Mouse (Mus musculus): ENCODE measurements at regions not wholly inside any gene's neighbourhood (a gene's known extent, or its start where the extent isn't known, plus 50 kb on each side); places are given as distances from the start of the nearest gene placed in this dataset.
"Not testable (repeated sequence)": the region's sequence is repeated elsewhere in the genome, so short reads cannot be mapped to it uniquely, and the experiment has no call there.

DNA sequence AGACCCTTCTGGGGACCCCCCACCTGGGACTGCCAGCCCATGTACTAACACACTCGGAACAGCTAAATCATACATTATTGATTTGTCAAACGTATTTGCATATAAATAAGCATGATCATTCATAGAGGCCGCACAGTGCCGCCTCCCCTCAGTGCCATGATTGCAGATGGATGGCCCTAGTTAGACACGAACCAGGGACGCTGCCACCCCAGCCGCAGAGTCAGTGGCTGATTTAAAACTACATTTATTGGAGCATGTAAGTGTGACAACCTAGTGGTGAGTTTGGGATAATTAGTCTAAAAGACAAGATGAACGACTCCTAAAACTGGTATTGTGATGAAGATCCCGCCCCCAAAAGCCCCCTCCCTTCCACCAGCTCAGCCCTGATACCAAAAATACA is 138.3 kb upstream of the Top1 start:
- no peak for DNase-seq (ENCODE audit: low spot score in 2 of 2)

DNA sequence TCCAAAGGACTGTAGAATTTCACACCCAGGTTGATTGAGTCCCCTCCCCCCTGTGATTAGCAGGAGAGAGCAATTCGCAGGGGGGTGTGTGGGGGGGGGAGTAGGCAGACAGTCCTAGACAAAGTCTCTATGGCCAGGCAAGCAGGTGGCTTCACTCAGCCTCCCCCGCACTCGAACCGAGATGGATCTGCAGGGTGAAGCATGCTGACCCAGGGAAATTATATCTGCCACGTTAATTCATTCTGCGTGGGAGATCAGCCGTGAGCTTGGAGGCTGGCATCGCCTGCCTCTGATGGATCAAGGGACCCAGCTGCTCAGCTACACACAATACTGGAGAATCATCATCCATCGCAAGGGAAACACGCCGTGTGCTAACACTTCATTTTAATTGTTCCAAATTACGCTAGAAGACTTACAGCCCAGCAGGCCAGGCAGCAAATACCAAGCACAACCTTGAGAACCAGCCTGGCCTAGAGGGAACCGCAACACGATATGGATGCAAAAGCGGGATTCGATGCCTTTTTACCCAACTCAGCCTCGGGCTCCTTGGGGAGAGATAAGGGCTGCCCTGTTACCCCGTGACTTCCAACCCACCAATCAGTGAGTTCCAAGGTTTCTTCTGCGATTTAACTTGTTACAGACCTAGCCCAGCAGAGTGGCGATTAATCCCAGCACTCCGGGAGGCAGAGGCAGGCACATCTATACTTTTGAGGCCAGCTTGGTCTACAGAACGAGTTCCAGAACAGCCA is 137.7 kb upstream of the Top1 start:
- no peak for DNase-seq (ENCODE audit: low spot score in 2 of 2)

DNA sequence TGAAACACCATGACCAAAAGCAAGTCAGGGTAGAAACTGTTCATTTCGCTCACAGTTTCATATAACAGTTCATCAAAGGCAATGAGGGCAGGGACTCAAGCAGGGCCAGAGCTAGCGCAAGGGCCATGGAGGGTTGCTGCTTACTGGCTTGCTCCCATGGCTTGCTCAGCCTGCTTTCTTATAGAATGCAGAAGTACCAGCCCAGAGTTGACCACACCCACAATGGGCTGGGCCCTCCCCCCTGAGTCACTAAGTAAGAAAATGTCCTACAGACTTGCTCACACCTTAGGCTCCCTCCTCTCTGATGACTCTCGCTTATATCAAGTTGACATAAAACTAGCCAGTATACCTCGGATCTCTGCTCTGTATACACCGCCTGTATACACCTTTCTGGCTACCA is 135.5 kb upstream of the Top1 start:
- DNase-seq (ENCODE audit: low spot score in 2 of 2) = no peak

DNA sequence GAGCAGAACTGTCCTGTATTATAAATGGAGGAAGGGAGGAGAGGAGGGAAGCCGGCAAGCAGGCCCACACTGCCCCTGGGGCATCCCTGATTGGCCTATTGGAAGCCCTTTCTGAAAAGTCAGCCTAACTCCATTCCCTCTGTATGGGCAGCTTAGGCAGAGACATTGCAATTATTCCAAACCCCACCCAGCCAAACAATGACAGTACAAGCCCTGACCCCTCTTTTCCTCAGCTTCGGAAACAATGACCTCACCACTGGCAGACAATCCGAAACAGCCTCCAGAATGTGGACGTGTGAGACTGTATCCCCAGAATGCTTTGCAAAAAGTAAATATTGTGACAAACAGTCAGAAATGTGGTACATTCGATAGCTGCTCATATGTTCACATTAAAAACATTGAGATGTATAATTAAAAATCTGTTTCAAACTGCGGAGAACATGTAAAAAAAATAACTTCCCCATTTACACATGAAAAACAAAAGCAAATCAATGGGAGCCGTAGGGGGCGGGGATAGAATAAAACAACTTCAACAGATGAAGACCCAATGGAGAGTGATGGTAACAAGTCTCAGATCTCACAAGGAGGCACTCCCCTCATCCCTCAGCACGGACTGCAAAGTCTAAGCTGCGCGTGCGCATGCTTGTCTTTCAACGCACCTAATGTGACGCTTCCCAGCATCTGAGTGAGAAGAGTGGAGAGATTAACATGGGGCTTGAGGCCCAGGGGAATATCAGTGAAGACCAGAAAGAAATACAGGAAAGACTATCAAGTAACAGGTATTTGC is 134.9 kb upstream of the Top1 start:
- no peak for DNase-seq (ENCODE audit: low spot score in 2 of 2)

DNA sequence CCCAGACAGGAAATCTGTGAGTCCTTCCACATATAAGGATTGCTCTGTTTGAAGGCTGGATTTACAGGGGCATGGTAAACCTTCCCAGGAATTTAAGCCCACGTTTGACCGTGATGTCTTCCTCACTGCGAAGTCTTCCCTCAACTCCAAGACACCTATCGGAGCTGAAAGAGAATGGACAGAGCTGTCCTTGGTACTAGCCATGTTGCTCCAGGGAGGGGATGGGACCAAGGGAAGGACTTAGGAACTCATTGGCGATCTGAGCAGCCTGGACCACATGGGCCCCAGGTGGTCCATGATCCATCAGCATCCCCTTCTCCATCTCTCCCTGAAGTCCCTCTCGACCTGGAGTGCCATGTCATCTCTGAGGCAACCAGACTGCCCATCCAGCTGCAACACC is 130.1 kb upstream of the Top1 start:
- DNase-seq (ENCODE audit: low spot score in 2 of 2) = no peak

DNA sequence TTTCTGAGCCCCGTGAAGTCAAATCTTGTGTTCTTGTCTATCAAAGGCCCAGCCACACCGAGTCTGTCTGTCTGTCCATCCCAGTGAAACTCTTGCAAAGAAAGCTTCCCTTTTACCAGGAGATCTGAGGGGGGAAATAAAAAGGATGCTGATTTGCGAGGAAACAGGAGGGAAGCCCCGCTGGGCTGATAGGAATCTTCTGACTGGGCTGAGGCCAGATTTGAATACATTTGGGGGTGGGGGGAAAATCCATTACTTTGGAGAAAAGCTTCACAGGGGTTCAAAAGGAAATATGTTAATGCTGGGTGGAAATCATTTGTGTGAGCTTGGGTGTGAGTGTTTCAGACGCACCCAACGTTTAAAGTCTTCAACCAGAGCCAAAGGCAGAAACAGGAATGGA is 129.2 kb upstream of the Top1 start:
- no peak for DNase-seq (ENCODE audit: low spot score in 2 of 2)

DNA sequence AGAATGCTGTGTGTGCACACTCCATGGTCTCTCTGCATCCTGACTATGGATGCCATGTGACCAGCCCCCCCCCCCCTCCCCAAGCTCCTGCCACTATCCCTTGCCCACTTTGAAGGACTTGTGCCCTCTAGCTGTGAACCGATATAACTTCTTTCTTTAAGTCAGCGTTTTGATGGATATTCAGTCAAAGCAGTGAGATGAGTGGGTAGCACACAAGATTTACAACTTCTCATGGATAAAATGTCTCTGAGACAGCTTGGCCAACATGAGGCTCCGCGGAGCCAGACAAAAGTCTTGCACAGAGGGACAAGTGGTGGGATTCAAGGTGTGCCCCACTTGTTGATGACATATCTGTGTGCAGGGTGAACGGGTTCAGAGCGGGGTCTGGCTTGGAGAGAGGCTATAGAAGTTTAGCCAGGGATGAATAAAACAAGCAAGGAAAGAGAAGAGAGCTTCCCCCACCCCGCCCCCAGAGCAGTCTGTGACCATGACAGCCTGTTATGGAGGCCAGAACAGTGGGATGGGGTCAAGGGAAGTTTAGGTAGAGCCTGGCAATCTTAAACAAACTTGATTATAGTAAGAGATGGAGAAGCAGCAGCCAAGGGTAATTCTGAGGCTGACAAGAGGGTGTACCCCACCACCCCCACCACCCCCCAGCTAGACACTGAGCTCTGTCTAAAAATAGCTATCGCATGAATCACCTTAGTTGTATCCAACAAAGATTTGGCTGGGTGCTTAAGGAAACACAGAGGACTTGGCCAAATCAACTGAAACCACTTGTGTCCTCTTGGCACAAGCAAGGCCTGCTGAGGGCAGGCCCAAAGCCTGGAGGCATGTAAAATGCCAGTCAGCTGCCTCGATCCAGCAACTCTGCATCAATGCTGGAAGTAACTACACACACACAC is 120.1 kb upstream of the Top1 start:
- no peak for DNase-seq (ENCODE audit: low spot score in 2 of 2)

DNA sequence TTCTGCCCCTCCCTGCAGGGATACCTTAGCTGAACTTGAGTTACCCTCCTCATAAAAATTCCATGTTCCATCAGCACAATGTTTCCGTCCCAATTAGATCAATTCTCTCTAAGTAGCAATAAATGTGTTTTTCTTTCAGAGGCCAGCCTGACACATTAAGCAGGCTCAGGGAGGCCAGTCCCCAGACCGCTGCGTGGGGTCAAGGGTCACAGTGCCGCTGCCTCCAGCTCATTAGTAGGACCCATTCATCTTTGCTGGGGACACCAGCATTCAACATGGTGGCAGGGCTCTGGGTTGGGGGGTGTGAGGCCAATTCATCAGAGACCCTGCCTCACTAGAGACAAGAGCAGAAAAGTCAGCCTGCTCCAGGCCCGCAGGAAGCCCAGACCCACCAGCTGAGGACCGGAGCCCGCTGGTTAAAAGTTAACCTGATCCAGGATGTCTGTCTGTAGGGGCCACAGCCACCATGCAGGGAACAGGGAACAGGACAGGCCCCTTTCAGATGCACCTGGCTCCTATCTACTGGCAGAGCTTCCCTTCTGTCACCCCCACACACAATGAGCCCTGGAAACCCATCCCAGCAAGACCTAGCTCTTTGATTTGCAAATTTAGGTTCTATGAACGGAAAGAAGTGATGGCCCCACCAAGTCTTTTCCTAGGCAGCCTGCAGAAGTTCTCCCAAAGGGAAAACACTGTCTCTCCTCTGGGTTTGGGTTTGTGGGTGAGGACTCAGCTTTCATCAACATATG is 119.1 kb upstream of the Top1 start:
- DNase-seq (ENCODE audit: low spot score in 2 of 2) = no peak

DNA sequence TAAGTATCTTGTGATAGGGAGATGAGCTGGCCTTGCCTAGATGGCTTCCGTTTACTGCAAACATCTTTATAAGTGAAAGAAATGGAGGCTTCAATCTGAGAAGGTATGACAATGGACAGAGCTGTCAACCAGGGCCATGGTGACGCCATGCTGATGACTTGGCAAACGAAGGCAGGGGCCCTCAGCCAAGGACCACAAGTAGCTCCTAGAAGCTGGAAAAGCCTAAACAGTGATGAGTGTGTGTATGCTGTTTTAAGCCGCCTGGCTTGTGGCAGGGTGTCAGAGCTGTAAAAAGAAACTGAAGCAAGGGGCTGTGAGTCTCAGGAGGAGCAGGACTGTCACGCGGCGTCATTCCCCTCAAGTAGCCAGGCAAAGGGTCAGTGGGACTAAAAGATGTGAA is 116.4 kb upstream of the Top1 start:
- no peak for DNase-seq (ENCODE audit: low spot score in 2 of 2)

DNA sequence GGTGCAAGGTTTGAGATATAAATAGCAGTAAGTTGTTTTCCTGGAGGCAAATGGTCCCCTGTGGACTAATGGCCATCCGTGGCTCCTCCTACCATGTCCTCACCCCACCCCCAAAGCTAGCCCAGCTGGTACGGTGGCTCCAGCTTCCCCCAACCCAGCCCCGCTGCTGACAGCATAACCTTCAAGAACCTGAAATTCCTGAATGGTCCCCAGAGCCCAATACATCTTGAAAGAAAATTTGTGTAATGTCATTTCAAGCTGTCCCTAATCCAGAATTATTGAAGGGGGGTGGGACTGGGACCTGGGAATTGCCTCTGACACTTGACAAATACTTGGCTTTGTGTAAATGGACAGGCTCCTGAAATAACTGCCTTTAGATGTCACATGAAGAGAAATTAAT is 115.3 kb upstream of the Top1 start:
- DNase-seq (ENCODE audit: low spot score in 2 of 2) = no peak

DNA sequence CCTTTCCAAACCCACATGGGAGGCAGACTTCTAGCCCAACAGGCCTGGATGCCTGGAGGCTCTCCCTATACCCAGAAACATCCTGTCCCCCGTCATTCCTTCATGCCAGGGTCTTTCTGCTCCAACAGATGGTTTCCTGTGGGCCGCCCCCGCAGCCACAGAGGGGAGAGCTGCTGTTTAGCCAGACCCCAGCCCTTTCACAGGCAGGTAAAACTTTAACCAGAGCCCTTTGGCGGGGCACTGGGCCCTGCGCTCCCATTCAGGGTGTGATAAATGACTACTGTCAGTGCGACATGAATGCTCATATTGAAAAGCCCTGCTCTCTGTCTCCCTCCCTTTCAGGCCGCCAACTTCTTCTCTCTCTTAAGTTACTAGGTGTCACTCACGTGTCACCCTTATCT is 108.4 kb upstream of the Top1 start:
- DNase-seq (ENCODE audit: low spot score in 2 of 2) = no peak

DNA sequence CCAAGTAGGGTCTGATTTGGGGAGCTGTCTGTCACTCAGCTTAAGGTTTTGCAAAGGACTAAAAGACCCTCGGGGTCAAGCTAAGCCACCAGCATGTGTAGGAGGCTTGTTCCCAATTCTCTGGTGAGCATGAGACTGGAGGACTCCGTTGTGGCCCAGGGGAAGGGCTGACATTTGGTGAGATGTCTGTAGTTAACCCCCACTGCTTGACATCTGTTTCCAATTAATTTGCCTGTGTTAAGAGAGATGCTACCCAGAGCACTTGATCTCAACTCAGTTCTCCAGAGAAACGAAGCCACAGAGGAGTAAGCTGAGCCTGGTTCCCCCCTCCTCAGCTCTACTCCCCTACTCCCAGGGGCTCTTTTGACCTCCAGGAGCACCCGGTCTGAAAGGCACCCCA is 100.2 kb upstream of the Top1 start:
- DNase-seq (ENCODE audit: low spot score in 2 of 2) = no peak

DNA sequence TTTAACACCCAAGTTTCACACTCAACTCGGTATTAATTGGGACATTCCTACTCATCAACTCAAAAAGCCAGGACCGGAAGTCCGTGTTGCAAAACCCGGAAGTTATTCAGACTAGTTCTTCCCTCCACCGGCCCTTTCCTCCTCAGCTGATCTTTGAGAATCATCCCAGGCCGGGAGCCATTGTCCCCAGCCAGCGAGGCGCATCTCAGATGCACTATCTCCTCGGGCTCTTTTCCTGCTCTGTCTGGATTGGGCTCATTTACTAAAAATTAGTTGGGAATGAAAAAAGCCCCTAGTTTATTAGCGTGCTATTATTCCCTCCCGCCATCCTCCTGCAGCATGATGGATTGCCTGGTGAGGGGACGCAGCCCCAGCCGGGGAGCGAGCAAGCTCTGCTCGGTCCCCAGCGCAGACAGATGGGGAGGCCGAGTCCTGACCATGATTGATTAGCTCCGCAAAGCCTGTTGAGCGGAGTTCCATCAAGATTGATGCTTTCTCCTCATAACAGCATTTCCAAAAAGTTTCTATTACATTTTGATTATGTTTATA is 93.5 kb upstream of the Top1 start:
- DNase-seq (ENCODE audit: low spot score in 2 of 2) = no peak

DNA sequence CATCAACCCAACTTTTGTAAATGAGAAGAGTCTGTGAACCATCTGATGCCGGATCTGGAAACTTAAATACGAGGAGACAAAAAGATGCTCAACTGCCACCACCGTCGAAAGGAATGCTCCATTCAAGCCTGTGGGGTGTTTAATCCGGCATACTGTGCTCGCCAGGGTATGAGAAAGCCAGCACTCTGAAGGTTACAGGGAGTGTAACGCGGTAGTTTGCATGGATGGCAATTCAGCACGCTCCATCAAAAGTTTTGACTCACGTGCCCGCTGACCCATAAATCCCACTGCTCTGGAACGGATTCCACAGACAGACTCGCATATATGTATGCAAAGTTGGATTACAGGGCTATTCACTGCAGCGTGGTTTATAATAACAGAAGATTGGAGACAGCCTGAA is 84.0 kb upstream of the Top1 start:
- DNase-seq (ENCODE audit: low spot score in 2 of 2) = no peak

DNA sequence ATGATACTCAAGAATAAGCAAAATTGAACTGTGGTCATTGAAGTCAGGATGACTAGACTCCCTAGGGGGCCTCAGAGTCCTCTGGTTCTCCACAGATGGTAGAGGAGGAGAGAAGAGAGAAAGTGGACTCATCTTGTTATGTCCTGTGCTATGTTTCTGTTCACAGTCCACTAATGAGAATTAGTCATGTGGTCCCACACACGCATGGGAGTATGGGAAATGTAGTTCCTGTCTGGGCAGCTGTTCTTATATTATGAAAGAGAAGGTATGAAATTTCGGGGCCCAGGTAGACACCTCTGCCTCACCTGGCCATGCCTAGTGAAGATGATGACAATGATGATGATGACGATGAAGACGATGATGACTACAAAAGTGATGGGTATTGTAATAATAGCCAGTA is 77.9 kb upstream of the Top1 start:
- DNase-seq (ENCODE audit: low spot score in 2 of 2) = no peak

DNA sequence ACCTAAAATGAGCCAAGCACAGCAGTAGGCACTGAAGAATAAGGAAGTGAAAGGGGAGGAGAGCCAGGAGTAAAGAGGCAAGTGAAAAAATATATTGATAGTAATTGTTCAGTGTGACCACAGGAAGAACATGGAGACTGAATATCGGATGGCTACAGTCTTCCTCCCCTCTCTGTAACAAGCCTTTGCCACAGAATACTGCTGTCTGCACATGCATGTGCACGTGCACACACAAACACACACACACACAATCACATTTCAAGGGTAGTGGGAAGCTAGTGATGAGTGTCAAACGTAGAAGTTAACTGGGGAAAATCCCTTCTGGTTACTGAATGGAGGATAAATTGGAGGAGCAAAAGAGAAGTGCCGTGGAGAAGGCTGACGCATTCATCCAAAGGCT is 76.2 kb upstream of the Top1 start:
- DNase-seq (ENCODE audit: low spot score in 2 of 2) = no peak

DNA sequence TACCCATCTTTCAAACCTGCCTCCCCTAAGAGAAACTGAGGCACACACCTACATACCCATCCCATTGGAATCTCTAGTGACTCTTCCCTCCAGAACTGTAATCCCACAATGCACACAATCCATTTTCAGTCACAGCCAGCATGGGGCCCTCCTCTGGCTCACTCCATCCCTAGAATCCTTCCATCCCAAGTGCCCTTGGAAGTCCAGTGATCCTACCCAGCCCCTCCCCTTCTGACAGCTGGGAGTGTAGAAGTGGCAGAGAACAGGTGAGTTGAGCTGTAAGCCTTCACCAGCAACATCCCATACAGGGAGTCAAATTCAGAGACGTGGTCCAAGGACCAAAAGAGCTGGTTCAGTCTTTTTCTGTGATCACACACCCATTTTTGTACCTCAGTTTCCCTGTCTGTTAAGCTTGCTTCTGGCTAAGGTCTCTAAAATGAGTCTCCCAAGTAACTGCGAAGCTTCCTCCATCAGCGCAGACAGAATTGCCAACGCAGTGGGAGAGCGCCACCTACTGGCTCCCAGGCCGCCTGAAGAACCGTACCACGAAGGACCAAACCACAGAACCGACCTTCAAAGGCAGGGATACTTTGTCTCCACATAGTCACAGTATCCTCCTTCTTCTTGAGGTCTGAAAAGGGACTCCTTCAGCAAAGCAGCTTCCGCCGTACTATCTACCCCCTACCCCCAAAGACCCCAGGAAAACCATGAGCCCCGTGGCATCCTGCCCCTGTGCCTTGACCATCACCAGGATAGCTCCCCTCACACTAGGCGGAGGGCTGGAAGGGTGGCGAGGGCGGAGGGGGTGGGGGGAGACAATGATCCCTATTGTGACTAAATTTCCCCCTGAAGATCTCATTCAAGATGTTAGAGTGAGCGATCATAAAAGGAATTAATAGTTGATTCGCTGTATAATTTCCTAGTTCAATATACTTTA is 67.0 kb upstream of the Top1 start:
- peak; percentile 48 to 84 for DNase-seq (ENCODE audit: low spot score in 2 of 2)

DNA sequence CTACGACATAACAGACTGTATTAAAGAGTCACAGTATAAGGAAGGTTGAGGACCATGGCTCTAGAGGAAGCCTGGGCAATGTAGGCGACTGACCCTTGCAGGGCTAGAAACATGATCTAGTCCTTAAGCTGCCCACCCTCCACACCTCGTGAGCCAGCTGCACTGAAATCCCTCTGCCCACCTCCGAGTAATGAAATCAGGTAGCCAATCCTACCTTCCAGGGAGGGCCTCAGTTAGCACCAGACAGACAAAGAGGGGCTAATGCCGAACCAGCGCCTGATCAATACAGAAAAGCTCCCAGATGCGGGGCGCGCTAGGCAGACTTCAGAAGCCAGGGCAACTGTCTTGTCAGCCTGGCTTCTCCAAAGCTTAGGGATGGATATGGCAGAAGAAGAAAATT is 65.4 kb upstream of the Top1 start:
- no peak for DNase-seq (ENCODE audit: low spot score in 2 of 2)

DNA sequence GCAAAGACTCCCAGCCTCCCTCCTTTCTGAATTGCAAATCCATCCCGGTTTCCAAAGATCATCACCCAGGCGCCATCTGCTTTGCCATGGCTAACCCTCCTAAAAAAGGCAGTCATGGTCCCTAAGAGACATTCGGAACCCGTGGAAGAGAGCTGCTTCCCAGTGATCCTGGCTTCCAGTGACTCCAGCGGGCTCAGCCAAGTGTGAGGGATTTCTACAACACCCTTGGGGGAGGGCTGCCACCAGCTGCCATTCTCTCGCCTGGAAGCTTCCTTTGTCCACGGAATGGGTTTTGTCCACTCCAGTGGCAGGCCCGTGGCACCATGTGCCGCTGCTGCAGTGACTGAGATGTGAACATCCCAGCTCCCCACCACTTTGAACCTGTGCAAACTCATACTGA is 64.7 kb upstream of the Top1 start:
- no peak for DNase-seq (ENCODE audit: low spot score in 2 of 2)

DNA sequence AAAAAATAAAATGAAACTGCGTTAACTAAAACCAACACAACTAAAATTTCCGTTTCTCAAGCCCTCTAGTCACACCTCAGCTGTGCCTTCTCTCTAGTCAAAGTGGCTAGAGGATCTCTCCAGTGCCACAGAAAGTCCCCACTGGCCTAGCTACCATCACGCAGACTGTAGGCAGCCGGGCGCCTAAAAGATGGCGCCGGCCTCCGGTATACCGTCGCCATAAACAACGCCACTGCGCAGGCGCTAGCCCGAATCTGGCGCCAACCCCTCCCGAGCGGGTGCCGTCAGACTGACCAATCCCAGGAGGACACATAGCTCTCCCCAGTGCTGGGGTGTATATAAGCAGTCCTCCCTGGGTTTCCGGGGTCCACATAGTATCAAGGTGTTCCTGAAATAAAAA is 62.7 kb upstream of the Top1 start:
- DNase-seq (ENCODE audit: low spot score in 2 of 2) = not testable (repeated sequence)

Measured in thymus, postnatal 10 days (tissue).